Comparison of ENCODE assay signal across 8 mouse cellular contexts in genomic region chr17:46143578-46144423, GRCm38 (mm10). TPM values are rescaled to one million over a fixed set of nuclear protein-coding genes. Genes with fewer than 3 reads are reported as not detected.
DNase-seq lines count a peak whose midpoint lies in the region; ATAC-seq lines count a peak whose summit lies in the region.

Gene Rsph9 (minus strand): TSS chr17:46144216.

- H3K9ac ChIP-seq in hindbrain, embryonic 14.5 days: peak within 1 kb of the TSS; percentile 57

- H3K9me3 ChIP-seq in hindbrain, embryonic 14.5 days (ENCODE audit: control insufficient read depth, low read length): no peaks in the 10 kb centered on the region

- peaks cover 5% of the 10 kb centered on the region; the same call in 1 of the 2 replicates for H3K4me1 ChIP-seq in hindbrain, embryonic 14.5 days (replicated peaks; ENCODE audit: control insufficient read depth, insufficient read depth, low read length)

- peak within 1 kb of the TSS; percentile 65 for H3K4me2 ChIP-seq in hindbrain, embryonic 14.5 days (replicated peaks)

- no peaks in the 10 kb centered on the region for H3K27me3 ChIP-seq in hindbrain, embryonic 14.5 days (ENCODE audit: control insufficient read depth, insufficient read depth, low read length)

- H3K4me3 ChIP-seq in hindbrain, embryonic 14.5 days (replicated peaks; ENCODE audit: low read length): peak within 1 kb of the TSS; percentile 39

- peak; percentile 95 for ATAC-seq in common myeloid progenitor, adult 5-6 weeks (replicated peaks; ENCODE audit: low read depth, poor library complexity, severe bottlenecking)
- peak; percentile 94 for ATAC-seq in hindbrain, embryonic 14.5 days (ENCODE audit: low FRiP score)

- 5% methylated on average over 37 of the region's 37 CpGs for WGBS in hindbrain, embryonic 14.5 days

- H3K27ac ChIP-seq in hindbrain, embryonic 14.5 days: 0 out of 2 replicates have a peak within 1 kb of the TSS, but pooled peaks have one; percentile 12

- DNase-seq in ES-CJ7 (ENCODE audit: low read depth, low spot score): peak; percentile 73
- peak; percentile 76 for DNase-seq in gastrocnemius, adult 18-20 months (ENCODE audit: low spot score)
- peak; percentile 73 for DNase-seq in hindbrain, embryonic 14.5 days (ENCODE audit: low spot score)
- DNase-seq in layer of hippocampus, postnatal 36 days: peak; percentile 86 to 87
- DNase-seq in lung, postnatal 25 days (ENCODE audit: low spot score): peak; percentile 92
- DNase-seq in retina, postnatal 1 day: peak; percentile 94
- DNase-seq in urinary bladder, adult 18-20 months (ENCODE audit: low spot score in 2 of 2): peak; percentile 80 to 84

- H3K36me3 ChIP-seq in hindbrain, embryonic 14.5 days (replicated peaks; ENCODE audit: control insufficient read depth, insufficient read depth): peaks cover 32% of the 10 kb centered on the region

RNA-seq across cellular contexts. Expression of gene Rsph9, which starts in this region (rescaled TPM):
- total RNA-seq in common myeloid progenitor, adult 5-6 weeks (2017): 1.3 TPM in 1 of 2 replicates, not detected in the other
- under 1 TPM; 0.47 to 0.57 TPM for total RNA-seq in gastrocnemius, adult 18-20 months (2021)
- 50.3 and 52.5 TPM in 2 replicates for polyA plus RNA-seq in hindbrain, embryonic 14.5 days (2014; fragmentation: Nextera tagmentation; extraction: Ambion mirVana)
- total RNA-seq in layer of hippocampus, postnatal 36 days (2021): 10 to 100 TPM; 25.5 to 25.6 TPM

Comparison
In these comparisons a context has a peak if more than half of its experiments do, and no peak if none do; other contexts are left out.
1. Peak in every context shown above with its lines: DNase-seq, ATAC-seq, H3K4me3 ChIP-seq and H3K27ac ChIP-seq.
2. RNA of gene Rsph9 (total RNA-seq): 25.5 to 25.6 TPM in layer of hippocampus, postnatal 36 days; 1.3 TPM in common myeloid progenitor, adult 5-6 weeks and 0.47 to 0.57 TPM in gastrocnemius, adult 18-20 months; every median in the first group is over 10 times any median in the second.
3. Peak in DNase-seq in gastrocnemius, adult 18-20 months; RNA of the gene not detected or under 1 TPM.